Comparison of ENCODE assay signal across 7 mouse cellular contexts in the genomic region with DNA sequence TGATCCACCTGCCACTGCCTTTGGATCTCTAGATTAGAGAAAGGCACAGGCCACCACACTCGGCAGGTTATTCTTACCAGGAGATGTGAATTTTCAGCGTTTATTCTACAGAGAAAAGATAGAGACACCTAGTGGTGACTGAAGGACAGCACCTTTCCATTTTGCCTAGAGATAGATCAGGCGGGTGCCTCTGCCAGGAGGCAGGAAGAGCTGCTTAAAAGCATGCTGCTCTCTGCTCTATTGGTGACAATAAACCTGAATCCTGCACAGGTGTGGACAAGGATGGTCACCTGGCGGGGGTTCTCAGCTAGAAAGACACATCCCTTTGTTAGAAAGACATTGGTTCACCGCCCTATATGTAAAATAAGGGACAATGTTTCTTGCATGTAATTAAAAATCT. TPM values are rescaled to one million over a fixed set of nuclear protein-coding genes. Genes with fewer than 3 reads are reported as not detected.
DNase-seq lines count a peak whose midpoint lies in the region; ATAC-seq and TF ChIP-seq lines count a peak whose summit lies in the region.

No protein-coding gene starts in this region.

- DNase-seq in left cerebral cortex, adult 2 months (ENCODE audit: extremely low spot score in 1 of 2, low spot score in 2 of 2), result peak; percentile 40 to 53
- no peak for DNase-seq in left cerebral cortex, adult 8-10 months (ENCODE audit: low spot score in 2 of 2)
- DNase-seq in ZHBTc4 (ENCODE audit: low read depth, low spot score), result peak; percentile 87
- no peak for DNase-seq in Muller cell, postnatal 12 days (ENCODE audit: inconsistent ontology term)

- 55% methylated on average over 5 of the region's 5 CpGs for WGBS in forebrain, embryonic 13.5 days

- H3K36me3 ChIP-seq in ES-Bruce4 (ENCODE audit: control insufficient read depth, insufficient read depth, low read length, poor library complexity, severe bottlenecking), result no peaks in the 10 kb centered on the region
- H3K36me3 ChIP-seq in forebrain, embryonic 13.5 days (ENCODE audit: poor library complexity, severe bottlenecking), result peaks cover 50% of the 10 kb centered on the region

- no peak overlapping the region for H3K9ac ChIP-seq in ES-Bruce4 (ENCODE audit: low read depth, poor library complexity, severe bottlenecking)
- H3K9ac ChIP-seq in forebrain, embryonic 13.5 days, result no peak overlapping the region

- peaks cover 7% of the 10 kb centered on the region for H3K4me1 ChIP-seq in ES-Bruce4 (ENCODE audit: control insufficient read depth, insufficient read depth, low read length)
- H3K4me1 ChIP-seq in forebrain, embryonic 13.5 days, result peaks cover 6% of the 10 kb centered on the region; the same call in 1 of the 2 replicates

- no peak overlapping the region for H3K27ac ChIP-seq in left cerebral cortex, adult 2 months
- H3K27ac ChIP-seq in ES-Bruce4 (ENCODE audit: insufficient read depth, low read length), result peak overlapping the region; percentile 74
- no peak overlapping the region for H3K27ac ChIP-seq in forebrain, embryonic 13.5 days

- H3K4me3 ChIP-seq in left cerebral cortex, adult 2 months, result no peak overlapping the region
- H3K4me3 ChIP-seq in ES-Bruce4 (ENCODE audit: low read depth, low read length), result no peak overlapping the region
- H3K4me3 ChIP-seq in forebrain, embryonic 13.5 days, result no peak overlapping the region

- no peaks in the 10 kb centered on the region for H3K27me3 ChIP-seq in ES-Bruce4 (ENCODE audit: control insufficient read depth, insufficient read depth, low read length, poor library complexity, severe bottlenecking)
- H3K27me3 ChIP-seq in forebrain, embryonic 13.5 days, result no peaks in the 10 kb centered on the region

- peak; percentile 49 for ATAC-seq in forebrain, embryonic 13.5 days
- peak; percentile 73 for ATAC-seq in megakaryocyte-erythroid progenitor cell, adult 5-6 weeks (replicated peaks; ENCODE audit: low FRiP score, low TSS enrichment, poor library complexity, severe bottlenecking)

- intact Hi-C loops in left cerebral cortex, adult 2 months (cut with DNase I), result loop anchor here (2.0 kb wide), 1 partner anchor 375 kb away; no protein-coding TSS in a partner anchor

- H3K9me3 ChIP-seq in ES-Bruce4 (replicated peaks; ENCODE audit: control insufficient read depth, insufficient read depth, low read length, poor library complexity, severe bottlenecking), result no peaks in the 10 kb centered on the region
- no peaks in the 10 kb centered on the region for H3K9me3 ChIP-seq in forebrain, embryonic 13.5 days (replicated peaks)

- TF ChIP-seq EP300 in ES-Bruce4 (IDR thresholded peaks at IDR 0.05; ENCODE audit: insufficient read depth, low read depth, low read length), result 0 out of 2 replicates have a peak, but pooled peaks have one; percentile 13

- TF ChIP-seq CTCF in left cerebral cortex, adult 2 months (IDR thresholded peaks at IDR 0.05), result peak; percentile 86
- peak; percentile 42 for TF ChIP-seq CTCF in ES-Bruce4 (IDR thresholded peaks at IDR 0.05; ENCODE audit: low read depth, low read length)

- no peak overlapping the region for H3K4me2 ChIP-seq in forebrain, embryonic 13.5 days

- TF ChIP-seq POLR2A in ES-Bruce4 (IDR thresholded peaks at IDR 0.05; ENCODE audit: insufficient read depth, low read length), result no peak

RNA-seq across cellular contexts. Expression of gene Zbtb2, which starts 15.9 kb away (rescaled TPM):
- 10 to 100 TPM in 1 of 2 experiments, 1 to 10 TPM in 1; 9.8 to 12.2 TPM for total RNA-seq in left cerebral cortex, adult 2 months (2021)
- 10 to 100 TPM; 10.3 to 12.4 (median 11.7) TPM for total RNA-seq in left cerebral cortex, adult 8-10 months (2022)
- polyA plus RNA-seq in ES-Bruce4 (2011; ENCODE audit: insufficient read depth, insufficient read length, low read depth, missing spikeins), result 11.0 and 13.1 TPM in 2 replicates
- polyA plus RNA-seq in forebrain, embryonic 13.5 days (2015; fragmentation: Nextera tagmentation; extraction: Ambion mirVana), result 17.6 and 19.0 TPM in 2 replicates
- total RNA-seq in megakaryocyte-erythroid progenitor cell, adult 5-6 weeks (2014; fragmentation: Nextera tagmentation), result 7.4 and 7.5 TPM in 2 replicates
- total RNA-seq in megakaryocyte-erythroid progenitor cell, adult 5-6 weeks (2017), result 7.3 and 11.4 TPM in 2 replicates

Comparison
In these comparisons a context has a peak if more than half of its experiments do, and no peak if none do; other contexts are left out.
1. DNase-seq: peak in left cerebral cortex, adult 2 months (2 of 2) and ZHBTc4 (single experiment); none in left cerebral cortex, adult 8-10 months (0 of 2) and Muller cell, postnatal 12 days (single experiment).